Mouse (Mus musculus): ENCODE data around the gene Slc11a1.

DNA sequence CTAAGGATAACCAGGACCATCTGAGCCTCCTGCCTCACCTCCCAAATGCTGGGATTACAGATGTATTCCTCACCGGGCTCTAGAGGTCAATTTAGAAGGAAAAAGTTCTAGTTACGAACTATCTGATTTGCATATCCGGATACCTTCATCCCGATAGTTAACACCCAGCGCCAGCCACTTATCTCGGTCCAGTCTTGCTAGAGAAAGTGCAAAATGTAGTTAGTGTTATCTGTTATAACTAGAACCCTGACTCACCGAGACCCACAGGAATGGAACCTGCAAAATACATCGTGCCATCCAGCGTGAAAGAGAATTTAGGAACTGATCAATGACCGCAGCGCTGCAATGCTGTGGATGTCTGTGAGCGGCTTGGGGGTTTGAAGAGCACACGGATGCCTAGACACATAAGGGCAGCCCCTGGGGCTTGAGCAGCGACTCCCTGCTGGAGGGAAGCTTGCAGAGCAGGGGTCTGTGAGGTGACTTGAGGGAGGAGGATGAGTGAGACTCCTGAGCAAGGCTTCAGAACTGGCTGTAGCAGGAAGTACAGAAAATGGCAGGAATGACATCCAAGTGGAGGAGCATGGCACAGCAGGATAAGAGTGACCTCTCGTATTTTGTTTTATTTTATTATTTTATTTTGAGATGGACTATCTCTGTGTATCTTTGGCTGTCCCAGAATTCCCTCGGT lies 26.2 kb downstream of the Slc11a1 start:
- TF ChIP-seq POLR2A (IDR thresholded peaks at IDR 0.05; ENCODE audit: insufficient read depth, low read depth, low read length) (no peak), CTCF (IDR thresholded peaks at IDR 0.05; ENCODE audit: insufficient read depth, low read depth, low read length) (no peak)
